Mouse (Mus musculus) olfactory bulb, adult 2 months (tissue): ENCODE measurements around the gene Fblim1.

ENCODE experiments used
- CTCF ChIP-seq: fragments of 200-500 bp; IDR thresholded peaks from 2 replicates; pipeline ENCODE4 v1.5.1; 2012; ENCODE audit warnings: low read depth, mild to moderate bottlenecking, low read length, moderate library complexity; ENCODE audit not compliant: insufficient read depth
- POLR2A ChIP-seq: fragments of 200-500 bp; IDR thresholded peaks from 2 replicates; pipeline ENCODE4 v1.6.1; 2012; ENCODE audit warnings: mild to moderate bottlenecking, low read depth, low read length, moderate library complexity; ENCODE audit not compliant: insufficient read depth

GRCm38 (mm10) chr4:141616811-141617210 lies 10.9 kb upstream of the Fblim1 start:
- TF ChIP-seq CTCF (no peak), POLR2A (no peak)
